Mouse (Mus musculus) olfactory bulb, adult 2 months (tissue): Measurements from ENCODE around the gene Daam1.

ENCODE experiments used
- CTCF ChIP-seq: fragments of 200-500 bp; IDR thresholded peaks from 2 replicates; pipeline ENCODE4 v1.5.1; 2012; ENCODE audit warnings: low read depth, mild to moderate bottlenecking, low read length, moderate library complexity; ENCODE audit not compliant: insufficient read depth
- POLR2A ChIP-seq: fragments of 200-500 bp; IDR thresholded peaks from 2 replicates; pipeline ENCODE4 v1.6.1; 2012; ENCODE audit warnings: mild to moderate bottlenecking, low read depth, low read length, moderate library complexity; ENCODE audit not compliant: insufficient read depth

GRCm38 (mm10) chr12:72041238-72041637 is 210.4 kb downstream of the Daam1 start:
- no peak for TF ChIP-seq CTCF
- no peak for TF ChIP-seq POLR2A
